Mouse (Mus musculus) B cell, adult (primary cell): ENCODE results near the gene Gm2016. TPM values are rescaled to one million over a fixed set of nuclear protein-coding genes. Genes with fewer than 3 reads are reported as not detected.

Source experiments
- total RNA-seq: library from RNA; stranded (reverse); gene quantifications from 4 replicates; pipeline ENCODE4 v1.2.4, GENCODE M21; 2023; ENCODE audit not compliant: inconsistent age

Gene Gm2016
- not detected in 4 replicates for total RNA-seq

GRCm38 (mm10) chr12:87873772-87874171, at the start of gene Gm2016:
Gm2016 (plus strand) TSS chr12:87874072.

GRCm38 (mm10) chr12:87842239-87842638, 31.6 kb upstream of the Gm2016 start, which contains the start of gene Gm2001:
Gm2001 (minus strand) TSS chr12:87842339.

GRCm38 (mm10) chr12:87895070-87895469, 21.2 kb downstream of the Gm2016 start, which contains the start of gene Gm2022:
Gm2022 (plus strand) TSS chr12:87895370.

GRCm38 (mm10) chr12:87919721-87920120, 45.8 kb downstream of the Gm2016 start, which contains the start of gene Gm2035:
Gm2035 (minus strand) TSS chr12:87919857.

Other genes starting within 250 kb of the Gm2016 start
- not detected in 4 replicates for gene Gm16381, start 229.5 kb upstream of the Gm2016 start, total RNA-seq
- gene Gm21319, start 98.3 kb upstream of the Gm2016 start, total RNA-seq: not detected in 4 replicates
- not detected in 4 replicates for gene Gm21936, start 78.6 kb upstream of the Gm2016 start, total RNA-seq
- gene BB287469, start 57.5 kb upstream of the Gm2016 start, total RNA-seq: not detected in 4 replicates
- gene Gm2001, start 31.7 kb upstream of the Gm2016 start, total RNA-seq: not detected in 4 replicates
- gene Gm2022, start 21.3 kb downstream of the Gm2016 start, total RNA-seq: not detected in 4 replicates
- gene Gm2035, start 45.8 kb downstream of the Gm2016 start, total RNA-seq: not detected in 4 replicates
- not detected in 4 replicates for gene Gm2042, start 80.0 kb downstream of the Gm2016 start, total RNA-seq
- gene Gm2075, start 137.8 kb downstream of the Gm2016 start, total RNA-seq: not detected in 4 replicates
- not detected in 4 replicates for gene Gm6803, start 144.7 kb downstream of the Gm2016 start, total RNA-seq
- gene Gm2056, start 152.9 kb downstream of the Gm2016 start, total RNA-seq: not detected in 4 replicates
- not detected in 4 replicates for gene Gm16368, start 209.6 kb downstream of the Gm2016 start, total RNA-seq